Mouse (Mus musculus) gastrocnemius, postnatal 10 days (tissue): ENCODE data around the gene Rreb1. TPM values are rescaled to one million over a fixed set of nuclear protein-coding genes. Genes with fewer than 3 reads are reported as not detected.
"Not testable (repeated sequence)": the region's sequence is repeated elsewhere in the genome, so short reads cannot be mapped to it uniquely, and the experiment has no call there.

Experiments used
- DNase-seq: peaks from one replicate; pipeline ENCODE4 v3.0.0; 2021; ENCODE audit warnings: mixed read lengths
- total RNA-seq, 2 experiments: library from RNA; stranded (reverse); gene quantifications; 2 replicates each; pipeline ENCODE4 v1.2.3; 2021

Gene Rreb1
- total RNA-seq, 2 experiments from 2014 or later = 33.1 to 45.5 TPM

GRCm38 (mm10) chr13:37827263-37827995, 49.2 kb downstream of the Rreb1 start:
- DNase-seq = peak; percentile 70

GRCm38 (mm10) chr13:37827996-37828579, 49.9 kb downstream of the Rreb1 start:
- DNase-seq = no peak

GRCm38 (mm10) chr13:37828928-37829327, 50.7 kb downstream of the Rreb1 start:
- no peak for DNase-seq

- DNase-seq = no peak
Observed at GRCm38 (mm10) chr13:37830256-37830655, 52.1 kb downstream of the Rreb1 start.

- no peak for DNase-seq
Observed at GRCm38 (mm10) chr13:37830874-37831311, 52.7 kb downstream of the Rreb1 start.

GRCm38 (mm10) chr13:37832481-37832880, 54.3 kb downstream of the Rreb1 start:
- no peak for DNase-seq

GRCm38 (mm10) chr13:37833500-37833899, 55.3 kb downstream of the Rreb1 start:
- DNase-seq = no peak

- no peak for DNase-seq
Observed at GRCm38 (mm10) chr13:37835296-37835695, 57.1 kb downstream of the Rreb1 start.

- DNase-seq = not testable (repeated sequence)
Observed at GRCm38 (mm10) chr13:37835811-37836210, 57.6 kb downstream of the Rreb1 start.

GRCm38 (mm10) chr13:37837372-37837771, 59.2 kb downstream of the Rreb1 start:
- no peak for DNase-seq

- no peak for DNase-seq
Observed at GRCm38 (mm10) chr13:37838260-37839183, 60.3 kb downstream of the Rreb1 start.

GRCm38 (mm10) chr13:37843241-37843640, 65.0 kb downstream of the Rreb1 start:
- no peak for DNase-seq

- DNase-seq = no peak
Observed at GRCm38 (mm10) chr13:37843844-37844243, 65.6 kb downstream of the Rreb1 start.

- no peak for DNase-seq
Observed at GRCm38 (mm10) chr13:37845156-37845555, 67.0 kb downstream of the Rreb1 start.

- no peak for DNase-seq
Observed at GRCm38 (mm10) chr13:37845641-37846040, 67.4 kb downstream of the Rreb1 start.

GRCm38 (mm10) chr13:37846507-37846906, 68.3 kb downstream of the Rreb1 start:
- DNase-seq = no peak

GRCm38 (mm10) chr13:37846962-37847570, 68.9 kb downstream of the Rreb1 start:
- DNase-seq = no peak

GRCm38 (mm10) chr13:37847601-37848358, 69.6 kb downstream of the Rreb1 start:
- peak; percentile 59 for DNase-seq

- DNase-seq = no peak
Observed at GRCm38 (mm10) chr13:37848438-37848837, 70.2 kb downstream of the Rreb1 start.

GRCm38 (mm10) chr13:37851617-37852016, 73.4 kb downstream of the Rreb1 start:
- DNase-seq = no peak

- DNase-seq = no peak
Observed at GRCm38 (mm10) chr13:37852850-37853249, 74.7 kb downstream of the Rreb1 start.

- no peak for DNase-seq
Observed at GRCm38 (mm10) chr13:37853441-37853840, 75.2 kb downstream of the Rreb1 start.
